Mouse (Mus musculus): ENCODE measurements around the gene Gm49776. TPM values are rescaled to one million over a fixed set of nuclear protein-coding genes. Genes with fewer than 3 reads are reported as not detected.

Gene Gm49776
- polyA plus RNA-seq, 1 experiment = not detected

DNA sequence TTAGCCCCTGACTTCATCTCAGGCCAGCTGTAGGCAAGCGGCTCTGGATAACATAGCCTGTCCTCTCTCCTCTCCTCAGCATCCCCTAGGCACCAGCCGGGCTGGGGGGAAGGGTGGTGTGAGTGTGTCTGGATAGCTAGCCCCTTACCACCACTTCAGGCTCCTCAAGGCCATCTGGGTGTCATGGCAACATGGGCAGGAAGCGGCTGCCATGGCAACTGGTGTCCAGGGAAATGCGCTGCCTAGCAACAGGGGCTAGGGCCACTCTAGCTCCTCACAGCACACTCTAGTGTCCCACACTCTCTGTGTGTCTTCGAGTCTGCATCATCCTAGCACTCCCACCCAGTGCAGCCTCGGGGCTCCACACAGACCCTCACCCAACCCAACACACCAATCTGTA, 44.4 kb downstream of the Gm49776 start:
- Histone ChIP-seq H3K4me3 (replicated peaks) (no peak overlapping the region), H3K4me1 (ENCODE audit: control insufficient read depth) (peaks cover 5% of the 10 kb centered on the region), H3K9me3 (ENCODE audit: control insufficient read depth, low read length) (no peaks in the 10 kb centered on the region), H3K27me3 (ENCODE audit: control insufficient read depth) (no peaks in the 10 kb centered on the region; the same call in 1 of the 2 replicates), H3K36me3 (ENCODE audit: control insufficient read depth) (no peaks in the 10 kb centered on the region)
- TF ChIP-seq GATA1 (IDR thresholded peaks at IDR 0.05; ENCODE audit: low read length) (no peak), TAL1 (IDR thresholded peaks at IDR 0.05; ENCODE audit: low read length) (no peak)

DNA sequence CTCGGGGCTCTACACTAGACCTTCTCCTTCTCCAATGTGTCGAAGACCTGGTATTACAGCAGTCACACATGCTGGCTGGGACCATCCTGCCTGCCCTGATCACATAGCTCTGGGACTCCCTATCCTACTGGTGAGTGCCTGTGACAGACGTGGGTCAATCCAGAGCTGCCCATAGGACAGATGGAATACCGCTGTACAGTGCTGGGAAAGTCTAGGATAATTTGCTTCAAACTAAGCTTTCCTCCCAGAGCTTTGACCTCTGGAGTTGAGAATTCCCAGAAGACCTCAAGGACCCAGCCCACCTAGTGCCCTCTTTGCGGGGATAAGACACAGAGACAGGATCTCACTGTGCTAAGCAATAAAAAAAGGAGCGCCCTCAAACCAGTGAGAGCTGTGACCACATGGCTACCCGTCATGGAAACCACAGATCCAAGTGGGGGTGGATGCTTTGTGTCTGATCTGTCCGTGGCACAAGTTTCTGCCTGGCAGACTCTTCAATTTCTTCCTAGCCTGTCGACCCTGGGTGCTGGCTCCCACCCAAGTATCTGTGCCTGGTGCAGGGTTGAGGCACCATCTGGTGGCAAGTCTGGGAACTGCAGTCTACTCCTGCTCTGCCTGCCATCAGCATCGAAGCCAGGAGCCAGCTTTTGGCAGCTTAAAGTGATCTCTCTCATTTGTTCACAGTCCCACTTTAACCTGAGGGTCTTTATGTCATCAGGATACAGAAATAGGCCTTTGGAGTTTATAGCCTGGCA, 46.5 kb downstream of the Gm49776 start:
- no peak overlapping the region for H3K4me3 ChIP-seq (replicated peaks)
- no peaks in the 10 kb centered on the region for H3K36me3 ChIP-seq (ENCODE audit: control insufficient read depth)
- H3K9me3 ChIP-seq (ENCODE audit: control insufficient read depth, low read length) = no peaks in the 10 kb centered on the region
- peaks cover 5% of the 10 kb centered on the region for H3K4me1 ChIP-seq (ENCODE audit: control insufficient read depth)
- TF ChIP-seq TAL1 (IDR thresholded peaks at IDR 0.05; ENCODE audit: low read length) = no peak
- TF ChIP-seq GATA1 (IDR thresholded peaks at IDR 0.05; ENCODE audit: low read length) = no peak
- H3K27me3 ChIP-seq (ENCODE audit: control insufficient read depth) = no peaks in the 10 kb centered on the region; the same call in 1 of the 2 replicates

DNA sequence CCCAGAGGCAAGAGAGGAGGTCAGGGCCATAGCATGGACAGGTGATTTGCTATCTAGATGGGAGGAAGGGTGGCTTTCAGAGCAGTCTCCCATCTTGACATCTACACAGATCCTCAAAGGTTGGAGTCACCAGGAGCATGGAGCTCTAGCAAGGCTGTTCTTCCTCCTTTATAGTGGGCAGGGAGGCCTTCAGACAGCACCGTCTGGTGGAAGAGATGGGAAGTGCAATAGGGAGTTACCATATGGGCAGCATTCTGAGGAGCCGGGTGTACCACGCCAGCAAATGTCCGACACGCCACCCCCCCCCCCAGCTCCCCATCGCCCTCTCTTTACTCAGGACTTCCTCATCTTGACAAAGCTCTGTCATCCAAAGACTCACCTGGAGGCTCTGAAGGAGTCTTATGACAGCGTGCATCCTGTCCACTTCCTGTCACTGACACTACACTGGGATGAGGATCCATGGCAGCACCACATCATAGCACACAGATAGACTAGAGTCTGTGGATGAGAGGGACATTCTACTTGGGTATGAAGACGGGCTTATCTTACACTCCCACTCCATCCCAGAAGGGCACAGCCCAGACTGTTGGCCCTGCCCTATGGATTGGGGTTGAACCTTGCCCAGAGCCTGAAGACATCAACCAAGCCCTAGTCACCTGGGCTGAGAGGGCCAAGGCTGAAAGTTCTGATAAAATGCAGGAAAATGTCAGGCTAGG, 47.3 kb downstream of the Gm49776 start:
- Histone ChIP-seq H3K9me3 (ENCODE audit: control insufficient read depth, low read length) (no peaks in the 10 kb centered on the region), H3K27me3 (ENCODE audit: control insufficient read depth) (no peaks in the 10 kb centered on the region; the same call in 1 of the 2 replicates)

GRCm38 (mm10) chr16:18203430-18204091, 54.6 kb downstream of the Gm49776 start:
- no peak for TF ChIP-seq GATA1 (IDR thresholded peaks at IDR 0.05; ENCODE audit: low read length)
- TF ChIP-seq TAL1 (IDR thresholded peaks at IDR 0.05; ENCODE audit: low read length) = 0 out of 3 replicates have a peak, but pooled peaks have one; percentile 2
- H3K36me3 ChIP-seq (ENCODE audit: control insufficient read depth) = no peaks in the 10 kb centered on the region

More for the DNA sequence above, 47.3 kb downstream of the Gm49776 start:
- Histone ChIP-seq H3K4me1 (ENCODE audit: control insufficient read depth) (peaks cover 5% of the 10 kb centered on the region), H3K4me3 (replicated peaks) (no peak overlapping the region), H3K36me3 (ENCODE audit: control insufficient read depth) (no peaks in the 10 kb centered on the region)
- no peak for TF ChIP-seq GATA1 (IDR thresholded peaks at IDR 0.05; ENCODE audit: low read length)
- no peak for TF ChIP-seq TAL1 (IDR thresholded peaks at IDR 0.05; ENCODE audit: low read length)

DNA sequence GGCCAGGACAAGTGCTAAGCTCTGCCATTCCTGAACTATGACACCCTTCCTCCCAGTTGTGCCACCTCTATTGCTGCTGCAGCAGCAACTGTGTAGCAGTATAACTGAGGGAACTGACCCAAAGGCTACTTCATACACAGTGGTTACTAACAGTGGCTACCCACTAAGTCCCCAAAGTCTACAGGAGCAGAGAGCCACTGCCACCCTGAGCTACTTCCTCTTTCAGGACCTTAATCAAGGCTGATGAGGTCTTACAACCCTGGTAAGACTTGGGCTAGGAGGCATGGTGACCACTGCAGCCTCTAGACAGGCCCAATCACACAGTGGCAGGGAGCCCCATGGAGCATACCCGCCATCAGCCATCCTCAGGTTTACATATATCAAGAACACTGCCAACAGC, 56.1 kb downstream of the Gm49776 start:
- H3K27me3 ChIP-seq (ENCODE audit: control insufficient read depth) = no peaks in the 10 kb centered on the region; the same call in 1 of the 2 replicates
- no peak overlapping the region for H3K4me3 ChIP-seq (replicated peaks)
- no peaks in the 10 kb centered on the region for H3K9me3 ChIP-seq (ENCODE audit: control insufficient read depth, low read length)
- no peaks in the 10 kb centered on the region for H3K36me3 ChIP-seq (ENCODE audit: control insufficient read depth)
- TF ChIP-seq GATA1 (IDR thresholded peaks at IDR 0.05; ENCODE audit: low read length) (no peak), TAL1 (IDR thresholded peaks at IDR 0.05; ENCODE audit: low read length) (no peak)
- no peaks in the 10 kb centered on the region for H3K4me1 ChIP-seq (ENCODE audit: control insufficient read depth)

More at GRCm38 (mm10) chr16:18203430-18204091, 54.6 kb downstream of the Gm49776 start:
- Histone ChIP-seq H3K9me3 (ENCODE audit: control insufficient read depth, low read length) (no peaks in the 10 kb centered on the region), H3K4me3 (replicated peaks) (no peak overlapping the region), H3K4me1 (ENCODE audit: control insufficient read depth) (no peaks in the 10 kb centered on the region), H3K27me3 (ENCODE audit: control insufficient read depth) (no peaks in the 10 kb centered on the region; the same call in 1 of the 2 replicates)

DNA sequence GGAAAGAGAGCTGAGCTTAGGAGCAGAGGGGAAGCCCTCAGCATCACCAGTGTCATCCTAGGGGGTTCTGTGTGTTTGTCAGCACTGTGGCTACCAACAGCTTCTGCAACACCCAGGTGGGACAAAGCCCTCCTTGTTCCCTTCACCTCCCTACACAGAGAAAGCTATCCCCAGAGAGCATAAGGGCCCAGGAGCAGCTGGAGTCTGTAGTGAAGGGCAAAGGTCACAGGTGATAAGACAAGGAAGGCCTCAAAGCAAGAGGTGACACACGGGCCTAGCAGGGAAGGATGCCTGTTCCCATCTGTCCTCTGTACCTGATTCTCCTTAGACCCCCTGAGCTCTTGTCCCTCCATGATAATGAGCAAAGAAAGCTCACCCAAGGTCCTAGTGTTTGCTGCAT, 56.5 kb downstream of the Gm49776 start:
- TF ChIP-seq TAL1 (IDR thresholded peaks at IDR 0.05; ENCODE audit: low read length) = no peak
- Histone ChIP-seq H3K36me3 (ENCODE audit: control insufficient read depth) (no peaks in the 10 kb centered on the region), H3K4me3 (replicated peaks) (no peak overlapping the region), H3K4me1 (ENCODE audit: control insufficient read depth) (no peaks in the 10 kb centered on the region), H3K27me3 (ENCODE audit: control insufficient read depth) (no peaks in the 10 kb centered on the region; the same call in 1 of the 2 replicates), H3K9me3 (ENCODE audit: control insufficient read depth, low read length) (no peaks in the 10 kb centered on the region)

GRCm38 (mm10) chr16:18200062-18200461, 58.1 kb downstream of the Gm49776 start:
- H3K4me1 ChIP-seq (ENCODE audit: control insufficient read depth) = no peaks in the 10 kb centered on the region
- no peaks in the 10 kb centered on the region for H3K36me3 ChIP-seq (ENCODE audit: control insufficient read depth)
- H3K4me3 ChIP-seq (replicated peaks) = no peak overlapping the region
- H3K27me3 ChIP-seq (ENCODE audit: control insufficient read depth) = no peaks in the 10 kb centered on the region
- TF ChIP-seq TAL1 (IDR thresholded peaks at IDR 0.05; ENCODE audit: low read length) (no peak), GATA1 (IDR thresholded peaks at IDR 0.05; ENCODE audit: low read length) (no peak)
- no peaks in the 10 kb centered on the region for H3K9me3 ChIP-seq (ENCODE audit: control insufficient read depth, low read length)

DNA sequence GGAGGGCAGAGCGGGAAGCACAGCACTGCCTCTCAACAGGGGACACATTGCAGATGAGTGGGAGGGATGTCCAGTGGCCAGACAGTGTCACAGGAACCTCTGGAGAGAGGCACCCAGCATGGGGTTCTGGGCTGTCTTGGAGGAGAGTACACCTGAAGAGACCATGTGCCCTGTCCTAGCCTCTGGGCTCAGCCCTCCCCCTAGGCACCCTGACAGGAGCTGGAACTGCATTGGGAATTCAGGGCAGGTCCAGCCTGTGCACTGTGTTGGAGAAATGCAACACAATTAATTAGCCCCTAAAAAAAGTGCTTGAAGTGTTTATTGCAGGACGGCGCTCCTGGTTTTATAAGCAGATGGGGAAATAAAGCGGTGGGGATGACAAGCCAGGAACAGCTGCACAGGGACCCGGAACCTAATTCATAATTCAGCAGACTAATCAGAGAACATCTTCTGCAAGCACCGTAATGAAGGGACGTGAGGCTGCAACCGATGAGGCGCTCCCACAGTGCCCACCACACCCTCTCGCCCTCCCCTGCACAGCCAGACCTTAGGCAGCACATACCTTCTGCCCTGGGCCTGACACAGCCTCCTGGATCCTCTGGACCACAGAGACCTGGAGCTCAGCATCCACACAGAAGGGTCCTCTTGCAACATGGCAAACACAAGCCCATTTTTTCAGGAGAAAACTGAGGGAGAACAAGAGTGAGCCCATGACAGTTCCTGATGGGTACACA, 59.6 kb downstream of the Gm49776 start:
- TF ChIP-seq GATA1 (IDR thresholded peaks at IDR 0.05; ENCODE audit: low read length) (no peak), TAL1 (IDR thresholded peaks at IDR 0.05; ENCODE audit: low read length) (no peak)
- Histone ChIP-seq H3K36me3 (ENCODE audit: control insufficient read depth) (no peaks in the 10 kb centered on the region), H3K4me1 (ENCODE audit: control insufficient read depth) (no peaks in the 10 kb centered on the region), H3K9me3 (ENCODE audit: control insufficient read depth, low read length) (no peaks in the 10 kb centered on the region), H3K27me3 (ENCODE audit: control insufficient read depth) (no peaks in the 10 kb centered on the region), H3K4me3 (replicated peaks) (no peak overlapping the region)

Data from erythroblast, embryonic 14.5 days (primary cell).